ENCODE assay signal across 8 mouse cellular contexts in the genomic region with DNA sequence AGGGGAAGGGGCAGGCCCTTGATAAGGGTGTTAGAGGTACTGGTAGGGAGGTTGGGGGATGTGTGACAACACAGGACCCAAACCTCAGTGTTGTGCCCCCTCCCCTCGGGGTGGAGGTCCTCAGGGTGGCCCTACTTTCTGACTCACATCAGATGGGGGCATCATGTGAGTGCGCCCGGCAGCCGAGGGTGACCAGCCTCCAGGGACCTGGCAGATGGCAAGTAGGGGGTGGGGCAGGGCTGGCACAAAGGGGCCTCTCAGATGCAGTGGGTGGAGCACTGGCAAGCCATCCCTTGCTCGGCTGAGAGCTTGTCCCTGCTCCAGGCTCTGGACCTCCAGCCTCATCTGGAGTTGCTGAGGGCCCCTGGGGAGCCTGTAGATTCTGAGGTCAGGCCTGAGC. TPM values are rescaled to one million over a fixed set of nuclear protein-coding genes. Genes with fewer than 3 reads are reported as not detected.
A peak's percentile ranks its signal among the peaks of the same experiment; 100 is the strongest.
DNase-seq lines count a peak whose midpoint lies in the region; ATAC-seq lines count a peak whose summit lies in the region.

No protein-coding gene starts in this region.

- H3K4me1 ChIP-seq in limb, embryonic 13.5 days, result peaks cover 24% of the 10 kb centered on the region

- H3K4me3 ChIP-seq in limb, embryonic 13.5 days, result no peak overlapping the region

- peaks cover 6% of the 10 kb centered on the region; the same call in 1 of the 2 replicates for H3K27me3 ChIP-seq in limb, embryonic 13.5 days

- H3K9me3 ChIP-seq in limb, embryonic 13.5 days, result no peaks in the 10 kb centered on the region

- H3K27ac ChIP-seq in limb, embryonic 13.5 days, result no peak overlapping the region

- no peak for ATAC-seq in limb, embryonic 13.5 days (ENCODE audit: low FRiP score, low read depth)

- H3K36me3 ChIP-seq in limb, embryonic 13.5 days, result no peaks in the 10 kb centered on the region

- H3K4me2 ChIP-seq in limb, embryonic 13.5 days (replicated peaks), result no peak overlapping the region

- 0 out of 2 replicates have a peak overlapping the region, but pooled peaks have one; percentile 8 for H3K9ac ChIP-seq in limb, embryonic 13.5 days

- WGBS in limb, embryonic 13.5 days, result 58% methylated on average over 5 of the region's 5 CpGs

- DNase-seq in kidney, postnatal 14 days, result peak; percentile 62
- DNase-seq in kidney, postnatal 10 days, result no peak
- peak; percentile 87 to 91 for DNase-seq in cerebellum, postnatal 10 days
- DNase-seq in frontal cortex, postnatal 36 days (ENCODE audit: low spot score in 2 of 2), result peak; percentile 55 to 57
- DNase-seq in right cerebral cortex, postnatal 10 days (ENCODE audit: low spot score in 2 of 2), result peak; percentile 83 to 84
- no peak for DNase-seq in thymus, postnatal 10 days (ENCODE audit: low spot score in 2 of 2)
- DNase-seq in thymus, postnatal 0 days (ENCODE audit: low spot score), result no peak

RNA-seq across cellular contexts. Expression of a gene that starts 12.1 kb away (rescaled TPM):
- polyA plus RNA-seq in limb, embryonic 13.5 days (2015; fragmentation: Nextera tagmentation; extraction: Ambion mirVana), result 7.9 and 8.7 TPM in 2 replicates
- 37.8 and 43.2 TPM in 2 replicates for polyA plus RNA-seq in thymus, postnatal 0 days (2015; fragmentation: Nextera tagmentation; extraction: Ambion mirVana)

RNA-seq across cellular contexts. Expression of a gene that starts 30.8 kb away (rescaled TPM):
- polyA plus RNA-seq in limb, embryonic 13.5 days (2015; fragmentation: Nextera tagmentation; extraction: Ambion mirVana), result 3.0 and 3.3 TPM in 2 replicates
- polyA plus RNA-seq in thymus, postnatal 0 days (2015; fragmentation: Nextera tagmentation; extraction: Ambion mirVana), result 8.5 and 9.7 TPM in 2 replicates

Comparison
In these comparisons a context has a peak if more than half of its experiments do, and no peak if none do; other contexts are left out.
1. DNase-seq: peak in kidney, postnatal 14 days (single experiment), cerebellum, postnatal 10 days (2 of 2), frontal cortex, postnatal 36 days (2 of 2) and right cerebral cortex, postnatal 10 days (2 of 2); none in kidney, postnatal 10 days (single experiment), thymus, postnatal 10 days (0 of 2) and thymus, postnatal 0 days (single experiment).